In the genomic region with DNA sequence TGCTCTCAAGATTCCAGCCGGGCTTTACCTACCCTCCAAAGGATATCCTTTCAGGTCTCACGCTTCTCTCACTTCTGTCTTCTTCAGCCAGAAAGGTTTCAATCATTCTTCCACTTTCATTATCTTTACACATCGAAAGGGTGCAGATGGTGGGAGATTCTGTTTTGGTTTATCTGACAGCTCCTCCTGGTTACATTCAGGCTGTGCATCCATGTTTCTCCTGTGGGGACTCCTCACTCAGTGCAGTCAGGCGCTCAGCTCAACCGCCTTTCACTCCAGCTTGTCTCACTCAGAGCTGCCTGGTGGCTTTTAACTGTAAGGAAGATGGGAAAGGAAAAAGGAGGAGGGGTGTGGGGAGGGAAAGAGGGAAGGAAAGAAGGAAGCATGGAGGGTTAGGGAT, we compare ENCODE assay signal across 29 mouse cellular contexts. TPM values are rescaled to one million over a fixed set of nuclear protein-coding genes. Genes with fewer than 3 reads are reported as not detected.
"Had no signal": no experiment of that assay in that cellular context is flagged by ENCODE, and none has a peak within 500 bp of the region (broad histone marks: within the 10 kb centered on the region; RNA-seq: fewer than 3 reads in every experiment).

No protein-coding gene starts in this region.

- H3K27ac ChIP-seq: kidney, embryonic 15.5 days; limb, embryonic 10.5 days; limb, embryonic 13.5 days; liver, embryonic 12.5 days; liver, embryonic 15.5 days; lung, embryonic 15.5 days; midbrain, embryonic 10.5 days; midbrain, embryonic 13.5 days; neural tube, embryonic 13.5 days; stomach, embryonic 15.5 days had no signal

- H3K9ac ChIP-seq: kidney, embryonic 15.5 days; limb, embryonic 13.5 days; liver, embryonic 12.5 days; liver, embryonic 15.5 days; lung, embryonic 15.5 days; midbrain, embryonic 13.5 days; neural tube, embryonic 13.5 days; stomach, embryonic 15.5 days had no signal

- H3K4me3 ChIP-seq: kidney, embryonic 15.5 days; limb, embryonic 10.5 days; limb, embryonic 13.5 days; liver, embryonic 12.5 days; liver, embryonic 15.5 days; lung, embryonic 15.5 days; megakaryocyte, embryonic 14.5 days; midbrain, embryonic 10.5 days; midbrain, embryonic 13.5 days; myocyte; neural tube, embryonic 13.5 days; stomach, embryonic 15.5 days had no signal

- DNase-seq: kidney, postnatal 14 days; liver; lung, adult 18-20 months; lung, postnatal 10 days; lung, postnatal 36 days; retina, postnatal 1 day; right cerebral cortex, postnatal 25 days; spleen, adult 18-20 months; thymus, postnatal 25 days had no signal

- H3K27me3 ChIP-seq: kidney, embryonic 15.5 days; limb, embryonic 13.5 days; lung, embryonic 15.5 days; megakaryocyte, embryonic 14.5 days; midbrain, embryonic 13.5 days; neural tube, embryonic 13.5 days; stomach, embryonic 15.5 days had no signal

- H3K4me2 ChIP-seq: kidney, embryonic 15.5 days; limb, embryonic 13.5 days; liver, embryonic 12.5 days; liver, embryonic 15.5 days; lung, embryonic 15.5 days; midbrain, embryonic 13.5 days; neural tube, embryonic 13.5 days; stomach, embryonic 15.5 days had no signal

- H3K36me3 ChIP-seq: kidney, embryonic 15.5 days; limb, embryonic 10.5 days; limb, embryonic 13.5 days; liver, embryonic 12.5 days; liver, embryonic 15.5 days; lung, embryonic 15.5 days; midbrain, embryonic 10.5 days; midbrain, embryonic 13.5 days; neural tube, embryonic 13.5 days; stomach, embryonic 15.5 days had no signal

- H3K9me3 ChIP-seq: kidney, embryonic 15.5 days; limb, embryonic 10.5 days; limb, embryonic 13.5 days; liver, embryonic 12.5 days; liver, embryonic 15.5 days; lung, embryonic 15.5 days; midbrain, embryonic 10.5 days; midbrain, embryonic 13.5 days; neural tube, embryonic 13.5 days; stomach, embryonic 15.5 days had no signal

- ATAC-seq: liver, embryonic 12.5 days; midbrain, embryonic 13.5 days; midbrain, embryonic 16.5 days had no signal

RNA-seq across cellular contexts. Expression of a gene that starts 39.7 kb away (rescaled TPM):
- total RNA-seq: layer of hippocampus, adult 18-20 months; layer of hippocampus, postnatal 14 days; left cerebral cortex, adult 18-20 months; left cerebral cortex, postnatal 25 days; monocyte, adult 5-6 weeks; neutrophil, adult 5-6 weeks had no signal
- polyA plus RNA-seq: kidney, embryonic 15.5 days; limb, embryonic 10.5 days; limb, embryonic 13.5 days; liver, embryonic 12.5 days; liver, embryonic 15.5 days; lung, embryonic 15.5 days; midbrain, embryonic 10.5 days; midbrain, embryonic 13.5 days; midbrain, embryonic 16.5 days; neural tube, embryonic 13.5 days; stomach, embryonic 15.5 days; thymus, postnatal 0 days had no signal
